Mouse (Mus musculus) liver, adult 2 months (tissue): ENCODE measurements around the gene Gpatch2. TPM values are rescaled to one million over a fixed set of nuclear protein-coding genes. Genes with fewer than 3 reads are reported as not detected.

Experiments used
- DNase-seq: peaks from one replicate; pipeline ENCODE4 v3.0.0-alpha.2; 2011; ENCODE audit warnings: low read depth, low spot score; ENCODE audit errors: extremely low read depth
- H3K27ac ChIP-seq: fragments of 200-500 bp; replicated peaks from 2 replicates; pipeline ENCODE4 v1.5.1; 2012; ENCODE audit warnings: low read depth, mild to moderate bottlenecking, control low read depth, inconsistent platforms, low read length; ENCODE audit not compliant: insufficient read depth
- H3K27me3 ChIP-seq: fragments of 200-500 bp; 2 replicates; pipeline ENCODE4 v1.6.1; 2012; ENCODE audit warnings: mild to moderate bottlenecking, moderate library complexity, low read length, inconsistent platforms; ENCODE audit not compliant: control insufficient read depth, insufficient read depth
- H3K36me3 ChIP-seq: fragments of 200-500 bp; 2 replicates; pipeline ENCODE4 v1.6.1; 2012; ENCODE audit warnings: low read length, inconsistent platforms; ENCODE audit not compliant: control insufficient read depth, insufficient read depth
- H3K4me1 ChIP-seq: fragments of 200-500 bp; 2 replicates; pipeline ENCODE4 v1.6.1; 2011; ENCODE audit warnings: low read length; ENCODE audit not compliant: control insufficient read depth, insufficient read depth
- H3K4me3 ChIP-seq: fragments of 200-500 bp; 2 replicates; pipeline ENCODE4 v1.5.1; 2011; ENCODE audit warnings: low read depth, mild to moderate bottlenecking, control low read depth, low read length, moderate library complexity; ENCODE audit not compliant: insufficient read depth
- H3K79me2 ChIP-seq: fragments of 200-500 bp; 2 replicates; pipeline ENCODE4 v1.6.1; 2012; ENCODE audit warnings: inconsistent platforms, mild to moderate bottlenecking, low read length, moderate library complexity; ENCODE audit not compliant: control insufficient read depth, insufficient read depth
- H3K9ac ChIP-seq: fragments of 200-500 bp; 2 replicates; pipeline ENCODE4 v1.6.1; 2012; ENCODE audit warnings: low read depth, mild to moderate bottlenecking, control low read depth, inconsistent platforms, low read length
- CTCF ChIP-seq: fragments of 200-500 bp; IDR thresholded peaks from 2 replicates; pipeline ENCODE4 v1.5.1; 2011; ENCODE audit warnings: low read depth, low read length, control low read depth
- POLR2A ChIP-seq: fragments of 200-500 bp; IDR thresholded peaks from 2 replicates; pipeline ENCODE4 v1.6.1; 2011; ENCODE audit warnings: low read length, control low read depth; ENCODE audit not compliant: insufficient read depth; ENCODE audit errors: extremely low read depth
- WGBS: fragments of 180-500 bp; shearing (Covaris S2); methylation state at CpG from one replicate; pipeline ENCODE4 v1.1.7; 2018; 5-methylcytosine and 5-hydroxymethylcytosine counted together
- polyA plus RNA-seq: library from polyadenylated mRNA; depleted of rRNA; stranded (reverse); fragments of >200 nt; gene quantifications from 2 replicates; pipeline ENCODE4 v1.2.3, GENCODE M21; 2012
- total RNA-seq: library from RNA; depleted of rRNA; stranded (reverse); fragments of >200 nt; gene quantifications from 2 replicates; pipeline ENCODE4 v1.2.3, GENCODE M21; 2014

The Gpatch2 gene
- total and polyA plus RNA-seq, 2 experiments = 7.1 to 15.9 TPM

DNA sequence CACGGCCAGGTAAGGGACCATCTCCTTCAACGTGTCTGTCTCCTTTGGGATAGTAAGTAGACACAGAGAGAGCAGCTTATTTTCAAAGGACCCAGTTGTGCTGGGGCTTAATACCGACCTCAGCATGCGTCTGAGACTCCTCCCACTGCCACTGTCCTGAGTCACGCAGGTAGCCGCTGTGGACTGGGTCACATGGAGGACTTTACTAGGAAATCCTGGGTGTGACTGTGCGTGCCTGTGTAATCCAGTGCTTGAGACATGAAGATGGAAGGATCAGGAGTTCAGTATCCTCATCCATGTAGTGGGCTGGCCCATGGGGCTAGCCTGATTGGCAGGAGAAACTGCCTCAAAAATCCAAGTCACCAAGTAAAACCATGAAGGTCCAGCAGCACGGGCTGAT, 101.2 kb downstream of the Gpatch2 start:
- no peak for DNase-seq
- 89% methylated on average over 8 of the region's 8 CpGs for WGBS
- Histone ChIP-seq H3K4me3 (no peak overlapping the region), H3K27ac (no peak overlapping the region), H3K4me1 (peaks cover 21% of the 10 kb centered on the region; the same call in 1 of the 2 replicates), H3K36me3 (peaks cover 3% of the 10 kb centered on the region; the same call in 1 of the 2 replicates), H3K27me3 (no peaks in the 10 kb centered on the region), H3K9ac (no peak overlapping the region), H3K79me2 (no peaks in the 10 kb centered on the region; the same call in 1 of the 2 replicates)
- TF ChIP-seq POLR2A = no peak
- TF ChIP-seq CTCF = no peak

- Histone ChIP-seq H3K4me1 (no peaks in the 10 kb centered on the region), H3K9ac (no peak overlapping the region), H3K79me2 (no peaks in the 10 kb centered on the region; the same call in 1 of the 2 replicates), H3K4me3 (no peak overlapping the region), H3K27ac (no peak overlapping the region), H3K36me3 (peaks cover 17% of the 10 kb centered on the region; the same call in 1 of the 2 replicates), H3K27me3 (no peaks in the 10 kb centered on the region)
- TF ChIP-seq CTCF (no peak), POLR2A (no peak)
- no peak for DNase-seq
- 98% methylated on average over 3 of the region's 3 CpGs for WGBS
Observed at GRCm38 (mm10) chr1:187321814-187322213, 106.5 kb downstream of the Gpatch2 start.

- H3K79me2 ChIP-seq = no peaks in the 10 kb centered on the region; the same call in 1 of the 2 replicates
- H3K4me3 ChIP-seq = no peak overlapping the region
- H3K27ac ChIP-seq = no peak overlapping the region
- H3K36me3 ChIP-seq = peaks cover 21% of the 10 kb centered on the region; the same call in 1 of the 2 replicates
- TF ChIP-seq CTCF (no peak), POLR2A (no peak)
- H3K4me1 ChIP-seq = no peaks in the 10 kb centered on the region
- H3K27me3 ChIP-seq = no peaks in the 10 kb centered on the region
- WGBS = 92% methylated on average over 8 of the region's 8 CpGs
- no peak for DNase-seq
- no peak overlapping the region for H3K9ac ChIP-seq
Observed at GRCm38 (mm10) chr1:187322505-187323208, 107.3 kb downstream of the Gpatch2 start.

DNA sequence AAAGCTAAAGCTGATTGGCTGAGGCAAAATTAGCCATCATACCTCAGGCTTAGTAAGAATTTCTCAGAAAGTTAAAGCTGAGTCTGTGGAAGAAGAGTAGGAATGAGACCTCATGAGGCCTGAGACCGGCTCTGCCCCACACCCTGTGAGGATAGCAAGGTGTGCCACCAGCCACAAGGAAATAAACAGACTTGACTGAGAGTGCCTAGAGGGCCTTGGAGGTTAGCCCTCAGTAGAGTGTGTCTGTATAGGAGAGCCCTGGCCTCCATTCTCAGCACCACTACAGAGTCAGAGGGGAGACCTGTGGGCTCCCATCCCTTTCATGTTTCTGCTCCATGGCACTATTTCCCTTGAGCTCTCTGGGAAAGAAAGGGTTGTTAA, 107.9 kb downstream of the Gpatch2 start:
- Histone ChIP-seq H3K27ac (no peak overlapping the region), H3K36me3 (peaks cover 22% of the 10 kb centered on the region; the same call in 1 of the 2 replicates), H3K4me3 (no peak overlapping the region), H3K4me1 (no peaks in the 10 kb centered on the region), H3K27me3 (no peaks in the 10 kb centered on the region), H3K79me2 (no peaks in the 10 kb centered on the region; the same call in 1 of the 2 replicates), H3K9ac (no peak overlapping the region)
- no peak for DNase-seq
- no peak for TF ChIP-seq CTCF
- TF ChIP-seq POLR2A = no peak
- 97% methylated on average over 1 of the region's 1 CpGs for WGBS

GRCm38 (mm10) chr1:187342551-187342950, 127.2 kb downstream of the Gpatch2 start:
- H3K36me3 ChIP-seq = peaks cover 13% of the 10 kb centered on the region; the same call in 1 of the 2 replicates
- H3K79me2 ChIP-seq = no peaks in the 10 kb centered on the region
- H3K9ac ChIP-seq = no peak overlapping the region
- no peaks in the 10 kb centered on the region for H3K27me3 ChIP-seq
- no peak overlapping the region for H3K4me3 ChIP-seq
- no peak overlapping the region for H3K27ac ChIP-seq
- no peaks in the 10 kb centered on the region for H3K4me1 ChIP-seq
- DNase-seq = no peak
- WGBS = 58% methylated on average over 2 of the region's 2 CpGs
- TF ChIP-seq CTCF (no peak), POLR2A (no peak)

DNA sequence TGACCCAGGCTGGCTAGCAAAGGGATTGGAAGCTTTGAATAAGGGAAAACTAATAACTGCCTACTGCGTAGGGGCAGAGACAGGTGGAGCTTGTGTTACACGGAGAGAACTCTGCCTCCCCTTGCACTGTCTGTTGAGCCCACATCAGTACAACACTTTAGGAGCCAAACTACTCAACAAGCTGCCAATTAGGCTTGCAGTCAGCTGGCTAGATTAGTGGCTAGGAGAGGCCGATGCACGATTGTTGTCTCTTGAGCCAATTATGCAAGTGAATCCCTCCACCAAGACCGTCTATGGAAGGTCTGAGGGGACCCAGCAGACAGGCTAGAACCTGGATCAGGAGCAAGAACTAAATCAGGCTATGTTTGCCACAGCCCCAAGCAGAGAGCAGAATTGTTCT, 129.8 kb downstream of the Gpatch2 start:
- Histone ChIP-seq H3K4me3 (no peak overlapping the region), H3K4me1 (no peaks in the 10 kb centered on the region), H3K9ac (no peak overlapping the region), H3K27ac (no peak overlapping the region), H3K27me3 (no peaks in the 10 kb centered on the region), H3K79me2 (no peaks in the 10 kb centered on the region), H3K36me3 (peaks cover 24% of the 10 kb centered on the region)
- 92% methylated on average over 5 of the region's 5 CpGs for WGBS
- no peak for DNase-seq
- no peak for TF ChIP-seq CTCF
- no peak for TF ChIP-seq POLR2A
